Mouse (Mus musculus): ENCODE results near the gene Spx. TPM values are rescaled to one million over a fixed set of nuclear protein-coding genes. Genes with fewer than 3 reads are reported as not detected.

Gene Spx
- polyA plus RNA-seq, 1 experiment from 2014 or later, result 1.7 TPM

- no peak; the same call in 1 of the 2 replicates for ATAC-seq
- no peaks in the 10 kb centered on the region for H3K27me3 ChIP-seq (replicated peaks; ENCODE audit: control insufficient read depth, insufficient read depth, low read length)
- no peak overlapping the region for H3K27ac ChIP-seq (ENCODE audit: low read depth, low read length)
- DNase-seq (ENCODE audit: low spot score), result no peak
- WGBS, result 77% methylated on average over 14 of the region's 14 CpGs
- H3K4me3 ChIP-seq (ENCODE audit: low read depth, low read length), result no peak overlapping the region
- no peaks in the 10 kb centered on the region for H3K4me1 ChIP-seq (ENCODE audit: control insufficient read depth, insufficient read depth, low read length)
- no peaks in the 10 kb centered on the region for H3K36me3 ChIP-seq (ENCODE audit: control insufficient read depth, insufficient read depth, low read length)
- H3K9ac ChIP-seq (ENCODE audit: low read length), result no peak overlapping the region
- no peaks in the 10 kb centered on the region for H3K9me3 ChIP-seq (replicated peaks; ENCODE audit: control insufficient read depth, low read length)
- no peak overlapping the region for H3K4me2 ChIP-seq (ENCODE audit: low read length)
Observed at GRCm38 (mm10) chr6:142459017-142459678, 45.9 kb downstream of the Spx start.

DNA sequence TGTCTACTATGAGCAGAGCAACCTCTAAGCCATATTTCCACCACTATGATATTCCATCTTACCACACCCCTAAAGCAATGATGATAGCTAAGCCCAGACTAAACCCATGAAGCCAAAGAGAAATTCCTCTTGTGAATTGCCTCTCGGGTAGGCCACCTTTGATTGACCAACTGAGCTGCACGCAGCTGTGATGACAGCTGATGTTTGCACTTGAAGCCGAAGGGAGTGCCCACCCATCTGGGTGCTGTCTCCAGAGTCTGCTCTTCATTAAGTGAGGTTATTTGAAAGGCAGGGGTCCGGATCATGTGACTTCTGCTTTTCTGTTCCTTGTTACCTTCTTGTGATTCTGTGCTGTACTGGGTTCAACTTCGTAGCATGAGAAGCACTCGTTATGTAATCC is 49.0 kb downstream of the Spx start:
- ATAC-seq (no peak), DNase-seq (ENCODE audit: low spot score) (no peak)
- Histone ChIP-seq H3K9ac (ENCODE audit: low read length) (no peak overlapping the region), H3K4me3 (ENCODE audit: low read depth, low read length) (no peak overlapping the region), H3K4me1 (ENCODE audit: control insufficient read depth, insufficient read depth, low read length) (no peaks in the 10 kb centered on the region), H3K27ac (ENCODE audit: low read depth, low read length) (no peak overlapping the region), H3K9me3 (replicated peaks; ENCODE audit: control insufficient read depth, low read length) (no peaks in the 10 kb centered on the region), H3K4me2 (ENCODE audit: low read length) (no peak overlapping the region), H3K36me3 (ENCODE audit: control insufficient read depth, insufficient read depth, low read length) (no peaks in the 10 kb centered on the region), H3K27me3 (replicated peaks; ENCODE audit: control insufficient read depth, insufficient read depth, low read length) (no peaks in the 10 kb centered on the region)
- WGBS, result 80% methylated on average over 6 of the region's 6 CpGs

Other genes starting within 250 kb of the Spx start
- not detected in 2 replicates for gene Slco1a6, start 204.9 kb upstream of the Spx start, polyA plus RNA-seq (2014; fragmentation: Nextera tagmentation; extraction: Ambion mirVana)
- 0.71 TPM in 1 of 2 replicates, not detected in the other for gene Iapp, start 115.0 kb upstream of the Spx start, polyA plus RNA-seq (2014; fragmentation: Nextera tagmentation; extraction: Ambion mirVana)
- 0.22 and 0.30 TPM in 2 replicates for gene Slco1a5, start 90.5 kb upstream of the Spx start, polyA plus RNA-seq (2014; fragmentation: Nextera tagmentation; extraction: Ambion mirVana)
- gene Pyroxd1, start 67.8 kb upstream of the Spx start, polyA plus RNA-seq (2014; fragmentation: Nextera tagmentation; extraction: Ambion mirVana), result 22.1 and 25.1 TPM in 2 replicates
- 33.8 and 35.5 TPM in 2 replicates for gene Recql, start 26.4 kb upstream of the Spx start, polyA plus RNA-seq (2014; fragmentation: Nextera tagmentation; extraction: Ambion mirVana)
- 99.4 and 106 TPM in 2 replicates for gene Golt1b, start 26.2 kb upstream of the Spx start, polyA plus RNA-seq (2014; fragmentation: Nextera tagmentation; extraction: Ambion mirVana)
- gene Gys2, start 59.7 kb downstream of the Spx start, polyA plus RNA-seq (2014; fragmentation: Nextera tagmentation; extraction: Ambion mirVana), result not detected in 2 replicates
- 544 and 576 TPM in 2 replicates for gene Ldhb, start 94.5 kb downstream of the Spx start, polyA plus RNA-seq (2014; fragmentation: Nextera tagmentation; extraction: Ambion mirVana)
- 15.0 TPM in 2 replicates for gene Kcnj8, start 158.2 kb downstream of the Spx start, polyA plus RNA-seq (2014; fragmentation: Nextera tagmentation; extraction: Ambion mirVana)